Mouse (Mus musculus): ENCODE data around the gene Cx3cl1. TPM values are rescaled to one million over a fixed set of nuclear protein-coding genes. Genes with fewer than 3 reads are reported as not detected.

Cx3cl1 gene
- 31.0 and 33.8 TPM in 2 replicates for polyA plus RNA-seq (2012; rRNA removed)

- Histone ChIP-seq H3K4me3 (ENCODE audit: control insufficient read depth, insufficient read depth, low read length) (0 out of 2 replicates have a peak within 1 kb of the TSS, but pooled peaks have one; percentile 9), H3K4me1 (replicated peaks; ENCODE audit: control insufficient read depth, insufficient read depth, low read length) (no peaks in the 10 kb centered on the region), H3K36me3 (ENCODE audit: control insufficient read depth, insufficient read depth, low read length) (no peaks in the 10 kb centered on the region), H3K27me3 (ENCODE audit: control insufficient read depth, insufficient read depth, low read length) (peaks cover 15% of the 10 kb centered on the region; the same call in 1 of the 2 replicates), H3K27ac (ENCODE audit: control insufficient read depth, insufficient read depth, low read length) (no peak within 1 kb of the TSS)
- no peak for TF ChIP-seq CTCF (IDR thresholded peaks at IDR 0.05; ENCODE audit: borderline replicate concordance, control insufficient read depth, extremely low read depth, insufficient read depth, low read length, poor library complexity)
- TF ChIP-seq POLR2A (IDR thresholded peaks at IDR 0.05; ENCODE audit: control insufficient read depth, extremely low read depth, insufficient read depth, low read length, poor library complexity) = no peak
- peak; percentile 4 for DNase-seq
- 3% methylated on average over 38 of the region's 38 CpGs for WGBS
These were observed at the start of gene Cx3cl1 for GRCm38 (mm10) chr8:94771941-94772670. Gene Cx3cl1 (plus strand): TSS chr8:94772009.

GRCm38 (mm10) chr8:94725998-94726397 lies 45.8 kb upstream of the Cx3cl1 start:
- H3K27ac ChIP-seq (ENCODE audit: control insufficient read depth, insufficient read depth, low read length) = no peak overlapping the region

GRCm38 (mm10) chr8:94729301-94729700 lies 42.5 kb upstream of the Cx3cl1 start:
- H3K36me3 ChIP-seq (ENCODE audit: control insufficient read depth, insufficient read depth, low read length) = no peaks in the 10 kb centered on the region

More at GRCm38 (mm10) chr8:94725998-94726397, 45.8 kb upstream of the Cx3cl1 start:
- TF ChIP-seq CTCF (IDR thresholded peaks at IDR 0.05; ENCODE audit: borderline replicate concordance, control insufficient read depth, extremely low read depth, insufficient read depth, low read length, poor library complexity) (no peak), POLR2A (IDR thresholded peaks at IDR 0.05; ENCODE audit: control insufficient read depth, extremely low read depth, insufficient read depth, low read length, poor library complexity) (no peak)
- WGBS = 82% methylated on average over 5 of the region's 5 CpGs
- no peaks in the 10 kb centered on the region for H3K36me3 ChIP-seq (ENCODE audit: control insufficient read depth, insufficient read depth, low read length)
- no peak overlapping the region for H3K4me3 ChIP-seq (ENCODE audit: control insufficient read depth, insufficient read depth, low read length)
- H3K4me1 ChIP-seq (replicated peaks; ENCODE audit: control insufficient read depth, insufficient read depth, low read length) = no peaks in the 10 kb centered on the region
- no peak for DNase-seq
- H3K27me3 ChIP-seq (ENCODE audit: control insufficient read depth, insufficient read depth, low read length) = no peaks in the 10 kb centered on the region

GRCm38 (mm10) chr8:94733821-94734465 lies 37.9 kb upstream of the Cx3cl1 start:
- H3K27me3 ChIP-seq (ENCODE audit: control insufficient read depth, insufficient read depth, low read length) = no peaks in the 10 kb centered on the region
- no peak overlapping the region for H3K27ac ChIP-seq (ENCODE audit: control insufficient read depth, insufficient read depth, low read length)
- peak; percentile 4 for DNase-seq
- WGBS = 34% methylated on average over 5 of the region's 5 CpGs
- no peak overlapping the region for H3K4me3 ChIP-seq (ENCODE audit: control insufficient read depth, insufficient read depth, low read length)
- peaks cover 8% of the 10 kb centered on the region for H3K4me1 ChIP-seq (replicated peaks; ENCODE audit: control insufficient read depth, insufficient read depth, low read length)
- no peak for TF ChIP-seq CTCF (IDR thresholded peaks at IDR 0.05; ENCODE audit: borderline replicate concordance, control insufficient read depth, extremely low read depth, insufficient read depth, low read length, poor library complexity)
- no peak for TF ChIP-seq POLR2A (IDR thresholded peaks at IDR 0.05; ENCODE audit: control insufficient read depth, extremely low read depth, insufficient read depth, low read length, poor library complexity)
- H3K36me3 ChIP-seq (ENCODE audit: control insufficient read depth, insufficient read depth, low read length) = no peaks in the 10 kb centered on the region

More at GRCm38 (mm10) chr8:94729301-94729700, 42.5 kb upstream of the Cx3cl1 start:
- Histone ChIP-seq H3K4me1 (replicated peaks; ENCODE audit: control insufficient read depth, insufficient read depth, low read length) (peaks cover 8% of the 10 kb centered on the region), H3K27me3 (ENCODE audit: control insufficient read depth, insufficient read depth, low read length) (no peaks in the 10 kb centered on the region), H3K4me3 (ENCODE audit: control insufficient read depth, insufficient read depth, low read length) (no peak overlapping the region), H3K27ac (ENCODE audit: control insufficient read depth, insufficient read depth, low read length) (no peak overlapping the region)
- no peak for DNase-seq
- TF ChIP-seq POLR2A (IDR thresholded peaks at IDR 0.05; ENCODE audit: control insufficient read depth, extremely low read depth, insufficient read depth, low read length, poor library complexity) (no peak), CTCF (IDR thresholded peaks at IDR 0.05; ENCODE audit: borderline replicate concordance, control insufficient read depth, extremely low read depth, insufficient read depth, low read length, poor library complexity) (no peak)
- WGBS = 91% methylated on average over 4 of the region's 4 CpGs

GRCm38 (mm10) chr8:94734735-94735350 lies 37.0 kb upstream of the Cx3cl1 start:
- 88% methylated on average over 7 of the region's 7 CpGs for WGBS
- TF ChIP-seq CTCF (IDR thresholded peaks at IDR 0.05; ENCODE audit: borderline replicate concordance, control insufficient read depth, extremely low read depth, insufficient read depth, low read length, poor library complexity) (no peak), POLR2A (IDR thresholded peaks at IDR 0.05; ENCODE audit: control insufficient read depth, extremely low read depth, insufficient read depth, low read length, poor library complexity) (no peak)
- H3K27me3 ChIP-seq (ENCODE audit: control insufficient read depth, insufficient read depth, low read length) = no peaks in the 10 kb centered on the region
- no peaks in the 10 kb centered on the region for H3K36me3 ChIP-seq (ENCODE audit: control insufficient read depth, insufficient read depth, low read length)
- no peak overlapping the region for H3K4me3 ChIP-seq (ENCODE audit: control insufficient read depth, insufficient read depth, low read length)
- no peak for DNase-seq
- peaks cover 11% of the 10 kb centered on the region for H3K4me1 ChIP-seq (replicated peaks; ENCODE audit: control insufficient read depth, insufficient read depth, low read length)
- no peak overlapping the region for H3K27ac ChIP-seq (ENCODE audit: control insufficient read depth, insufficient read depth, low read length)

- TF ChIP-seq CTCF (IDR thresholded peaks at IDR 0.05; ENCODE audit: borderline replicate concordance, control insufficient read depth, extremely low read depth, insufficient read depth, low read length, poor library complexity) = no peak
- no peak for TF ChIP-seq POLR2A (IDR thresholded peaks at IDR 0.05; ENCODE audit: control insufficient read depth, extremely low read depth, insufficient read depth, low read length, poor library complexity)
- Histone ChIP-seq H3K27ac (ENCODE audit: control insufficient read depth, insufficient read depth, low read length) (no peak overlapping the region), H3K4me1 (replicated peaks; ENCODE audit: control insufficient read depth, insufficient read depth, low read length) (peaks cover 11% of the 10 kb centered on the region), H3K4me3 (ENCODE audit: control insufficient read depth, insufficient read depth, low read length) (no peak overlapping the region), H3K36me3 (ENCODE audit: control insufficient read depth, insufficient read depth, low read length) (no peaks in the 10 kb centered on the region), H3K27me3 (ENCODE audit: control insufficient read depth, insufficient read depth, low read length) (no peaks in the 10 kb centered on the region)
- no peak for DNase-seq
- WGBS = 39% methylated on average over 5 of the region's 5 CpGs
These were observed 36.2 kb upstream of the Cx3cl1 start for GRCm38 (mm10) chr8:94735426-94736094.
